Mouse (Mus musculus): ENCODE measurements around the gene Zfp541. TPM values are rescaled to one million over a fixed set of nuclear protein-coding genes. Genes with fewer than 3 reads are reported as not detected.
A peak's percentile ranks its signal among the peaks of the same experiment; 100 is the strongest.

Gene Zfp541
- polyA plus RNA-seq, 1 experiment, result not detected

GRCm38 (mm10) chr7:16042850-16043775 is 18.5 kb upstream of the Zfp541 start:
- H3K27me3 ChIP-seq (ENCODE audit: control insufficient read depth, insufficient read depth, insufficient read length), result no peaks in the 10 kb centered on the region
- no peak for TF ChIP-seq USF1 (IDR thresholded peaks at IDR 0.05; ENCODE audit: low read depth)
- no peak for TF ChIP-seq MYOG (IDR thresholded peaks at IDR 0.05; ENCODE audit: control insufficient read depth, extremely low read depth, insufficient read length)
- no peak for TF ChIP-seq FOSL1 (IDR thresholded peaks at IDR 0.05; ENCODE audit: insufficient read depth, low read length, poor library complexity, severe bottlenecking)
- TF ChIP-seq CTCF (IDR thresholded peaks at IDR 0.05; ENCODE audit: control insufficient read depth, insufficient read depth, insufficient read length), result no peak
- no peak for TF ChIP-seq MYOD1 (IDR thresholded peaks at IDR 0.05; ENCODE audit: control insufficient read depth, insufficient read length, low read depth)
- no peak for TF ChIP-seq CEBPB (IDR thresholded peaks at IDR 0.05; ENCODE audit: low read depth)
- no peak for TF ChIP-seq MAX (IDR thresholded peaks at IDR 0.05)
- H3K79me3 ChIP-seq (ENCODE audit: low read depth), result peaks cover 79% of the 10 kb centered on the region
- no peak overlapping the region for H3ac ChIP-seq (ENCODE audit: control insufficient read depth, insufficient read length, low read depth)
- no peaks in the 10 kb centered on the region for H3K36me3 ChIP-seq (ENCODE audit: control insufficient read depth, insufficient read depth)
- H3K4me3 ChIP-seq (ENCODE audit: insufficient read depth, poor library complexity, severe bottlenecking), result no peak overlapping the region
- peaks cover 97% of the 10 kb centered on the region for H3K79me2 ChIP-seq (ENCODE audit: control insufficient read depth, insufficient read depth)

- peaks cover 88% of the 10 kb centered on the region for H3K79me2 ChIP-seq (ENCODE audit: control insufficient read depth, insufficient read depth)
- H3ac ChIP-seq (ENCODE audit: control insufficient read depth, insufficient read length, low read depth), result no peak overlapping the region
- H3K4me3 ChIP-seq (ENCODE audit: insufficient read depth, poor library complexity, severe bottlenecking), result no peak overlapping the region
- TF ChIP-seq FOSL1 (IDR thresholded peaks at IDR 0.05; ENCODE audit: insufficient read depth, low read length, poor library complexity, severe bottlenecking) (no peak), MAX (IDR thresholded peaks at IDR 0.05) (no peak), CEBPB (IDR thresholded peaks at IDR 0.05; ENCODE audit: low read depth) (no peak), MYOG (IDR thresholded peaks at IDR 0.05; ENCODE audit: control insufficient read depth, extremely low read depth, insufficient read length) (no peak), CTCF (IDR thresholded peaks at IDR 0.05; ENCODE audit: control insufficient read depth, insufficient read depth, insufficient read length) (no peak), USF1 (IDR thresholded peaks at IDR 0.05; ENCODE audit: low read depth) (no peak), MYOD1 (IDR thresholded peaks at IDR 0.05; ENCODE audit: control insufficient read depth, insufficient read length, low read depth) (no peak)
- peaks cover 74% of the 10 kb centered on the region for H3K79me3 ChIP-seq (ENCODE audit: low read depth)
- no peaks in the 10 kb centered on the region for H3K27me3 ChIP-seq (ENCODE audit: control insufficient read depth, insufficient read depth, insufficient read length)
- H3K36me3 ChIP-seq (ENCODE audit: control insufficient read depth, insufficient read depth), result no peaks in the 10 kb centered on the region
Measured at GRCm38 (mm10) chr7:16043861-16044435, 17.7 kb upstream of the Zfp541 start.

- Histone ChIP-seq H3K79me2 (ENCODE audit: control insufficient read depth, insufficient read depth) (peaks cover 83% of the 10 kb centered on the region), H3K79me3 (ENCODE audit: low read depth) (peaks cover 74% of the 10 kb centered on the region), H3K27me3 (ENCODE audit: control insufficient read depth, insufficient read depth, insufficient read length) (no peaks in the 10 kb centered on the region), H3K36me3 (ENCODE audit: control insufficient read depth, insufficient read depth) (no peaks in the 10 kb centered on the region), H3K4me3 (ENCODE audit: insufficient read depth, poor library complexity, severe bottlenecking) (no peak overlapping the region), H3ac (ENCODE audit: control insufficient read depth, insufficient read length, low read depth) (no peak overlapping the region)
- no peak for TF ChIP-seq USF1 (IDR thresholded peaks at IDR 0.05; ENCODE audit: low read depth)
- no peak for TF ChIP-seq MYOD1 (IDR thresholded peaks at IDR 0.05; ENCODE audit: control insufficient read depth, insufficient read length, low read depth)
- TF ChIP-seq MYOG (IDR thresholded peaks at IDR 0.05; ENCODE audit: control insufficient read depth, extremely low read depth, insufficient read length), result no peak
- no peak for TF ChIP-seq FOSL1 (IDR thresholded peaks at IDR 0.05; ENCODE audit: insufficient read depth, low read length, poor library complexity, severe bottlenecking)
Measured at GRCm38 (mm10) chr7:16044531-16044930, 17.1 kb upstream of the Zfp541 start.

GRCm38 (mm10) chr7:16045538-16045937 is 16.1 kb upstream of the Zfp541 start:
- Histone ChIP-seq H3K27me3 (ENCODE audit: control insufficient read depth, insufficient read depth, insufficient read length) (no peaks in the 10 kb centered on the region), H3K79me2 (ENCODE audit: control insufficient read depth, insufficient read depth) (peaks cover 78% of the 10 kb centered on the region), H3K36me3 (ENCODE audit: control insufficient read depth, insufficient read depth) (no peaks in the 10 kb centered on the region), H3K79me3 (ENCODE audit: low read depth) (peaks cover 67% of the 10 kb centered on the region), H3K4me3 (ENCODE audit: insufficient read depth, poor library complexity, severe bottlenecking) (no peak overlapping the region), H3ac (ENCODE audit: control insufficient read depth, insufficient read length, low read depth) (no peak overlapping the region)
- TF ChIP-seq CEBPB (IDR thresholded peaks at IDR 0.05; ENCODE audit: low read depth) (no peak), CTCF (IDR thresholded peaks at IDR 0.05; ENCODE audit: control insufficient read depth, insufficient read depth, insufficient read length) (no peak), USF1 (IDR thresholded peaks at IDR 0.05; ENCODE audit: low read depth) (no peak), MYOD1 (IDR thresholded peaks at IDR 0.05; ENCODE audit: control insufficient read depth, insufficient read length, low read depth) (no peak), FOSL1 (IDR thresholded peaks at IDR 0.05; ENCODE audit: insufficient read depth, low read length, poor library complexity, severe bottlenecking) (no peak), MAX (IDR thresholded peaks at IDR 0.05) (no peak), MYOG (IDR thresholded peaks at IDR 0.05; ENCODE audit: control insufficient read depth, extremely low read depth, insufficient read length) (no peak)

GRCm38 (mm10) chr7:16046101-16046480 is 15.5 kb upstream of the Zfp541 start:
- Histone ChIP-seq H3K79me3 (ENCODE audit: low read depth) (peaks cover 62% of the 10 kb centered on the region), H3ac (ENCODE audit: control insufficient read depth, insufficient read length, low read depth) (peak overlapping the region; percentile 74), H3K79me2 (ENCODE audit: control insufficient read depth, insufficient read depth) (peaks cover 72% of the 10 kb centered on the region), H3K4me3 (ENCODE audit: insufficient read depth, poor library complexity, severe bottlenecking) (peak overlapping the region; percentile 71), H3K27me3 (ENCODE audit: control insufficient read depth, insufficient read depth, insufficient read length) (no peaks in the 10 kb centered on the region), H3K36me3 (ENCODE audit: control insufficient read depth, insufficient read depth) (no peaks in the 10 kb centered on the region)
- no peak for TF ChIP-seq FOSL1 (IDR thresholded peaks at IDR 0.05; ENCODE audit: insufficient read depth, low read length, poor library complexity, severe bottlenecking)
- no peak for TF ChIP-seq CEBPB (IDR thresholded peaks at IDR 0.05; ENCODE audit: low read depth)
- TF ChIP-seq USF1 (IDR thresholded peaks at IDR 0.05; ENCODE audit: low read depth), result no peak
- no peak for TF ChIP-seq MYOD1 (IDR thresholded peaks at IDR 0.05; ENCODE audit: control insufficient read depth, insufficient read length, low read depth)
- TF ChIP-seq MYOG (IDR thresholded peaks at IDR 0.05; ENCODE audit: control insufficient read depth, extremely low read depth, insufficient read length), result no peak
- no peak for TF ChIP-seq CTCF (IDR thresholded peaks at IDR 0.05; ENCODE audit: control insufficient read depth, insufficient read depth, insufficient read length)
- no peak for TF ChIP-seq MAX (IDR thresholded peaks at IDR 0.05)

All from C2C12 (cell line).